Mouse (Mus musculus): ENCODE results near the gene Sh3bgrl2.

- no peak for TF ChIP-seq CTCF (IDR thresholded peaks at IDR 0.05)
- no peak for TF ChIP-seq EP300 (IDR thresholded peaks at IDR 0.05; ENCODE audit: insufficient read depth, low read depth, low read length)
Measured at GRCm38 (mm10) chr9:83545240-83545639, 2.9 kb upstream of the Sh3bgrl2 start.

Data from heart, adult 2 months (tissue).